Mouse (Mus musculus) right cerebral cortex, postnatal 4 days (tissue): ENCODE results near the gene Nuak2.

Experiments
- DNase-seq: peaks from one replicate; pipeline ENCODE4 v3.0.0-alpha.2; 2022

Gene Nuak2

GRCm38 (mm10) chr1:132355841-132356242, 39.9 kb downstream of the Nuak2 start:
- peak; percentile 77 for DNase-seq

GRCm38 (mm10) chr1:132356841-132357240, 40.9 kb downstream of the Nuak2 start:
- no peak for DNase-seq

GRCm38 (mm10) chr1:132361959-132362358, 46.0 kb downstream of the Nuak2 start:
- no peak for DNase-seq

GRCm38 (mm10) chr1:132364388-132364787, 48.5 kb downstream of the Nuak2 start:
- no peak for DNase-seq

- DNase-seq = no peak
These were observed 49.1 kb downstream of the Nuak2 start for GRCm38 (mm10) chr1:132364896-132365557.

- DNase-seq = no peak
These were observed 49.7 kb downstream of the Nuak2 start for GRCm38 (mm10) chr1:132365645-132366044.

- no peak for DNase-seq
These were observed 50.3 kb downstream of the Nuak2 start for GRCm38 (mm10) chr1:132366235-132366634.

- no peak for DNase-seq
These were observed 51.0 kb downstream of the Nuak2 start for GRCm38 (mm10) chr1:132366937-132367336.

- DNase-seq = peak; percentile 76
These were observed 52.0 kb downstream of the Nuak2 start for GRCm38 (mm10) chr1:132367692-132368506.

GRCm38 (mm10) chr1:132370681-132371173, 54.8 kb downstream of the Nuak2 start:
- DNase-seq = no peak

GRCm38 (mm10) chr1:132371298-132372081, 55.6 kb downstream of the Nuak2 start:
- no peak for DNase-seq

- DNase-seq = no peak
These were observed 56.4 kb downstream of the Nuak2 start for GRCm38 (mm10) chr1:132372354-132372753.

- no peak for DNase-seq
These were observed 57.1 kb downstream of the Nuak2 start for GRCm38 (mm10) chr1:132372896-132373534.

- DNase-seq = peak; percentile 54
These were observed 58.4 kb downstream of the Nuak2 start for GRCm38 (mm10) chr1:132374140-132374872.

GRCm38 (mm10) chr1:132374873-132375244, 58.9 kb downstream of the Nuak2 start:
- no peak for DNase-seq

- no peak for DNase-seq
These were observed 59.3 kb downstream of the Nuak2 start for GRCm38 (mm10) chr1:132375256-132375655.

- no peak for DNase-seq
These were observed 60.5 kb downstream of the Nuak2 start for GRCm38 (mm10) chr1:132376211-132377054.

GRCm38 (mm10) chr1:132377055-132377365, 61.1 kb downstream of the Nuak2 start:
- no peak for DNase-seq

- no peak for DNase-seq
These were observed 61.9 kb downstream of the Nuak2 start for GRCm38 (mm10) chr1:132377811-132378210.

GRCm38 (mm10) chr1:132380550-132381100, 64.7 kb downstream of the Nuak2 start:
- DNase-seq = no peak

GRCm38 (mm10) chr1:132381929-132382328, 66.0 kb downstream of the Nuak2 start:
- no peak for DNase-seq
